Mouse (Mus musculus) hindbrain, embryonic 12.5 days (tissue): ENCODE measurements at regions not wholly inside any gene's neighbourhood (a gene's known extent, or its start where the extent isn't known, plus 50 kb on each side); places are given as distances from the start of the nearest gene placed in this dataset. TPM values are rescaled to one million over a fixed set of nuclear protein-coding genes. Genes with fewer than 3 reads are reported as not detected.

Experiments used
- ATAC-seq: fragments of 200-750 bp; cut with Nextera tagmentation; 2 replicates; pipeline ENCODE4 v1.8.0; 2017; ENCODE audit warnings: moderate TSS enrichment; ENCODE audit not compliant: low FRiP score
- H3K27ac ChIP-seq: fragments of 300-500 bp; sonication (generic); 2 replicates; pipeline ENCODE4 v1.5.1; 2016; ENCODE audit warnings: mild to moderate bottlenecking
- H3K27me3 ChIP-seq: fragments of 300-500 bp; sonication (generic); 2 replicates; pipeline ENCODE4 v1.6.1; 2016; ENCODE audit warnings: mild to moderate bottlenecking
- H3K36me3 ChIP-seq: fragments of 300-500 bp; sonication (generic); 2 replicates; pipeline ENCODE4 v1.6.1; 2016; ENCODE audit warnings: mild to moderate bottlenecking
- H3K4me1 ChIP-seq: fragments of 300-500 bp; sonication (generic); 2 replicates; pipeline ENCODE4 v1.6.1; 2016
- H3K4me2 ChIP-seq: fragments of 300-500 bp; sonication (generic); replicated peaks from 2 replicates; pipeline ENCODE4 v1.6.1; 2016; ENCODE audit warnings: mild to moderate bottlenecking
- H3K4me3 ChIP-seq: fragments of 300-500 bp; sonication (generic); 2 replicates; pipeline ENCODE4 v1.5.1; 2016; ENCODE audit warnings: mild to moderate bottlenecking
- H3K9ac ChIP-seq: fragments of 300-500 bp; sonication (generic); 2 replicates; pipeline ENCODE4 v1.6.1; 2016; ENCODE audit warnings: mild to moderate bottlenecking, moderate library complexity
- H3K9me3 ChIP-seq: fragments of 300-500 bp; sonication (generic); replicated peaks from 2 replicates; pipeline ENCODE4 v1.6.1; 2016; ENCODE audit warnings: mild to moderate bottlenecking
- WGBS: fragments of 180-500 bp; shearing (Covaris S2); methylation state at CpG from one replicate; pipeline ENCODE4 v1.1.7; 2016; 5-methylcytosine and 5-hydroxymethylcytosine counted together
- microRNA-seq: library from miRNA; unstranded; fragments of <30 nt; microRNA quantifications from one replicate; pipeline ENCODE4, GENCODE M21; 2017

- no peak overlapping the region for H3K4me2 ChIP-seq
- H3K27me3 ChIP-seq, result no peaks in the 10 kb centered on the region
- H3K9me3 ChIP-seq, result no peaks in the 10 kb centered on the region
- no peak overlapping the region for H3K27ac ChIP-seq
- no peak for ATAC-seq
- no peaks in the 10 kb centered on the region for H3K36me3 ChIP-seq
- no peak overlapping the region for H3K4me3 ChIP-seq
- H3K4me1 ChIP-seq, result no peaks in the 10 kb centered on the region
- 63% methylated on average over 2 of the region's 2 CpGs for WGBS
- H3K9ac ChIP-seq, result no peak overlapping the region
Measured at GRCm38 (mm10) chr5:13058883-13059423, 66.3 kb upstream of the Sema3a start.

DNA sequence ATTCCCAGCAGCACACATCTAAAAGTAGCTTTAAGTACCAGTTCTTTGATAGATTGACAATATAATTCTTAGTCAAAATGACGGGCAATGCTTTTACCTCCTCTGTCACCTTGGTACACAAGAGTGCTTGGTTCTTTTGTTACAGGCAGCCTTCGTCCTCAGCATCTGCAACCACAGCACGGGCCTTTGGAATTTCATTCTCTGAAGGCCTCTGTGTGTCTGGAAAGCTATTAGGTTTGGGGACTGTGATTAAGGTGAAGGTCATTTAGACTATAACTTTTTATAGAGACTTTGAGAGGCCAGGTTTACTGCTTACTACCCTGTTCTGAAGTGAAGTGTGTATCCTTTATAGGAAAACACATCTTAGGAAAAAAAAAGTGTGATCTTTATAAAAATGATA, 58.3 kb upstream of the Sema3a start:
- Histone ChIP-seq H3K27ac (no peak overlapping the region), H3K4me3 (no peak overlapping the region), H3K4me2 (no peak overlapping the region), H3K36me3 (no peaks in the 10 kb centered on the region), H3K9ac (no peak overlapping the region), H3K4me1 (no peaks in the 10 kb centered on the region), H3K27me3 (no peaks in the 10 kb centered on the region), H3K9me3 (no peaks in the 10 kb centered on the region)
- 49% methylated on average over 3 of the region's 3 CpGs for WGBS
- ATAC-seq, result no peak

Small RNA genes in the stretch of these regions (microRNA-seq; reads per million reads assigned to microRNA genes)
- not detected for gene Gm23243
